Mouse (Mus musculus) telencephalon, adult 2 months (tissue): ENCODE measurements around the gene Rrm2.
"Not testable (repeated sequence)": the region's sequence is repeated elsewhere in the genome, so short reads cannot be mapped to it uniquely, and the experiment has no call there.

ENCODE experiments used
- DNase-seq: peaks from one replicate; pipeline ENCODE4 v3.0.0-alpha.2; 2011; ENCODE audit warnings: low read depth, low spot score

Gene Rrm2

GRCm38 (mm10) chr12:24707954-24708823 is at the start of gene Rrm2:
Gene Rrm2, plus strand, starts transcription at chr12:24708241.
- DNase-seq, result peak; percentile 31

- DNase-seq, result no peak
These were observed 49.0 kb upstream of the Rrm2 start for GRCm38 (mm10) chr12:24658998-24659397.

GRCm38 (mm10) chr12:24659923-24660322 is 48.1 kb upstream of the Rrm2 start:
- no peak for DNase-seq

GRCm38 (mm10) chr12:24661100-24661499 is 46.9 kb upstream of the Rrm2 start:
- no peak for DNase-seq

GRCm38 (mm10) chr12:24662131-24662530 is 45.9 kb upstream of the Rrm2 start:
- no peak for DNase-seq

- DNase-seq, result no peak
These were observed 27.9 kb upstream of the Rrm2 start for GRCm38 (mm10) chr12:24680096-24680491.

GRCm38 (mm10) chr12:24680492-24681285 is 27.4 kb upstream of the Rrm2 start:
- no peak for DNase-seq

GRCm38 (mm10) chr12:24681286-24682023 is 26.6 kb upstream of the Rrm2 start, which contains the start of gene Cys1:
Gene Cys1, minus strand, starts transcription at chr12:24681813.
- no peak for DNase-seq

- DNase-seq, result peak; percentile 74
These were observed 25.5 kb upstream of the Rrm2 start for GRCm38 (mm10) chr12:24682563-24682962.

GRCm38 (mm10) chr12:24683461-24683860 is 24.6 kb upstream of the Rrm2 start:
- no peak for DNase-seq

- DNase-seq, result no peak
These were observed 21.9 kb upstream of the Rrm2 start for GRCm38 (mm10) chr12:24686038-24686695.

- no peak for DNase-seq
These were observed 21.2 kb upstream of the Rrm2 start for GRCm38 (mm10) chr12:24686696-24687346.

GRCm38 (mm10) chr12:24690351-24690750 is 17.7 kb upstream of the Rrm2 start:
- no peak for DNase-seq

GRCm38 (mm10) chr12:24696500-24697483 is 11.2 kb upstream of the Rrm2 start:
- DNase-seq, result peak; percentile 52

GRCm38 (mm10) chr12:24697484-24698204 is 10.4 kb upstream of the Rrm2 start:
- no peak for DNase-seq

GRCm38 (mm10) chr12:24698514-24698913 is 9.5 kb upstream of the Rrm2 start:
- DNase-seq, result no peak

GRCm38 (mm10) chr12:24699578-24699977 is 8.5 kb upstream of the Rrm2 start:
- DNase-seq, result no peak

- DNase-seq, result not testable (repeated sequence)
These were observed 6.4 kb upstream of the Rrm2 start for GRCm38 (mm10) chr12:24701621-24702020.

GRCm38 (mm10) chr12:24703013-24703412 is 5.0 kb upstream of the Rrm2 start:
- no peak for DNase-seq
